Mouse (Mus musculus) retina, postnatal 7 days (tissue): ENCODE measurements around the gene Actn1.

Experiments used
- DNase-seq: peaks from one replicate; pipeline ENCODE4 v3.0.0-alpha.2; 2012; ENCODE audit warnings: low read depth, low spot score

Gene Actn1

GRCm38 (mm10) chr12:80184041-80184440, 76.1 kb downstream of the Actn1 start:
- no peak for DNase-seq

- DNase-seq: no peak
Measured at GRCm38 (mm10) chr12:80181831-80182230, 78.3 kb downstream of the Actn1 start.

- peak; percentile 46 for DNase-seq
Measured at GRCm38 (mm10) chr12:80178035-80178434, 82.1 kb downstream of the Actn1 start.

- DNase-seq: no peak
Measured at GRCm38 (mm10) chr12:80168736-80169135, 91.4 kb downstream of the Actn1 start.

- peak; percentile 68 for DNase-seq
Measured at GRCm38 (mm10) chr12:80168178-80168686, 91.9 kb downstream of the Actn1 start.

- no peak for DNase-seq
Measured at GRCm38 (mm10) chr12:80167321-80167720, 92.8 kb downstream of the Actn1 start.

GRCm38 (mm10) chr12:80166651-80167050, 93.5 kb downstream of the Actn1 start:
- no peak for DNase-seq

GRCm38 (mm10) chr12:80164526-80164925, 95.6 kb downstream of the Actn1 start:
- no peak for DNase-seq

- DNase-seq: no peak
Measured at GRCm38 (mm10) chr12:80162448-80162847, 97.7 kb downstream of the Actn1 start.

GRCm38 (mm10) chr12:80157675-80158074, 102.5 kb downstream of the Actn1 start:
- no peak for DNase-seq

GRCm38 (mm10) chr12:80153687-80154326, 106.4 kb downstream of the Actn1 start:
- no peak for DNase-seq

- DNase-seq: no peak
Measured at GRCm38 (mm10) chr12:80153078-80153477, 107.1 kb downstream of the Actn1 start.

- DNase-seq: no peak
Measured at GRCm38 (mm10) chr12:80151821-80152220, 108.3 kb downstream of the Actn1 start.

GRCm38 (mm10) chr12:80150624-80151023, 109.5 kb downstream of the Actn1 start:
- no peak for DNase-seq

GRCm38 (mm10) chr12:80147563-80148214, 112.5 kb downstream of the Actn1 start:
- DNase-seq: no peak

- peak; percentile 67 for DNase-seq
Measured at GRCm38 (mm10) chr12:80146227-80147223, 113.6 kb downstream of the Actn1 start.

- no peak for DNase-seq
Measured at GRCm38 (mm10) chr12:80145365-80145764, 114.8 kb downstream of the Actn1 start.

- DNase-seq: no peak
Measured at GRCm38 (mm10) chr12:80144846-80145245, 115.3 kb downstream of the Actn1 start.

GRCm38 (mm10) chr12:80141470-80141869, 118.7 kb downstream of the Actn1 start:
- DNase-seq: no peak

GRCm38 (mm10) chr12:80141011-80141410, 119.2 kb downstream of the Actn1 start:
- no peak for DNase-seq

GRCm38 (mm10) chr12:80137744-80138143, 122.4 kb downstream of the Actn1 start:
- no peak for DNase-seq

GRCm38 (mm10) chr12:80137246-80137645, 122.9 kb downstream of the Actn1 start:
- no peak for DNase-seq
